In genomic region chr13:26769955-26770354, GRCm38 (mm10) we compare ENCODE assay signal across 20 mouse cellular contexts. TPM values are rescaled to one million over a fixed set of nuclear protein-coding genes. Genes with fewer than 3 reads are reported as not detected.
"Had no signal": no experiment of that assay in that cellular context is flagged by ENCODE, and none has a peak within 500 bp of the region (broad histone marks: within the 10 kb centered on the region; RNA-seq: fewer than 3 reads in every experiment).

Gene Hdgfl1, minus strand, starts transcription at chr13:26770165.

- H3K27ac ChIP-seq: left cerebral cortex, adult 2 months; limb, embryonic 12.5 days; liver, embryonic 13.5 days; lung, embryonic 15.5 days; macrophage; midbrain, embryonic 13.5 days; stomach, postnatal 0 days had no signal

- H3K9ac ChIP-seq: limb, embryonic 12.5 days; liver, embryonic 13.5 days; liver, postnatal 0 days; lung, embryonic 15.5 days; midbrain, embryonic 13.5 days had no signal

- DNase-seq: kidney, adult 8-10 months; liver, embryonic 13.5 days; liver, postnatal 0 days; lung, postnatal 14 days; right cerebral cortex, adult 18-20 months; right cerebral cortex, postnatal 25 days; thymus, postnatal 36 days had no signal

- H3K9me3 ChIP-seq: limb, embryonic 12.5 days; lung, embryonic 15.5 days; midbrain, embryonic 13.5 days had no signal

- H3K27me3 ChIP-seq: limb, embryonic 12.5 days; liver, embryonic 13.5 days; lung, embryonic 15.5 days; midbrain, embryonic 13.5 days had no signal

- H3K36me3 ChIP-seq: limb, embryonic 12.5 days; liver, embryonic 13.5 days; lung, embryonic 15.5 days; midbrain, embryonic 13.5 days had no signal

- ATAC-seq: liver, postnatal 0 days; midbrain, embryonic 13.5 days had no signal

- H3K4me1 ChIP-seq: limb, embryonic 12.5 days; liver, embryonic 13.5 days; lung, embryonic 15.5 days; midbrain, embryonic 13.5 days had no signal

- H3K4me3 ChIP-seq: left cerebral cortex, adult 2 months; limb, embryonic 12.5 days; liver, embryonic 13.5 days; lung, embryonic 15.5 days; midbrain, embryonic 13.5 days had no signal

RNA-seq across cellular contexts. Expression of gene Hdgfl1, which starts in this region (rescaled TPM):
- total RNA-seq: layer of hippocampus, postnatal 25 days; left cerebral cortex, adult 2 months; left cerebral cortex, postnatal 25 days; midbrain, postnatal 0 days had no signal
- polyA plus RNA-seq: kidney, embryonic 16.5 days; limb, embryonic 12.5 days; liver, embryonic 13.5 days; liver, postnatal 0 days; lung, embryonic 15.5 days; macrophage; midbrain, embryonic 13.5 days; midbrain, postnatal 0 days; neural tube, embryonic 14.5 days; small intestine, adult 2 months; stomach, postnatal 0 days; thymus, postnatal 0 days had no signal
